Mouse (Mus musculus): ENCODE results near the gene B4galnt3.

The B4galnt3 gene

GRCm38 (mm10) chr6:120185012-120185730, 109.2 kb downstream of the B4galnt3 start:
- no peak for DNase-seq (ENCODE audit: low spot score)

GRCm38 (mm10) chr6:120183771-120184170, 110.6 kb downstream of the B4galnt3 start:
- no peak for DNase-seq (ENCODE audit: low spot score)

- DNase-seq (ENCODE audit: low spot score), result no peak
These were observed 112.2 kb downstream of the B4galnt3 start for GRCm38 (mm10) chr6:120182160-120182559.

GRCm38 (mm10) chr6:120180492-120180891, 113.9 kb downstream of the B4galnt3 start:
- no peak for DNase-seq (ENCODE audit: low spot score)

- no peak for DNase-seq (ENCODE audit: low spot score)
These were observed 114.6 kb downstream of the B4galnt3 start for GRCm38 (mm10) chr6:120179756-120180206.

GRCm38 (mm10) chr6:120179044-120179755, 115.2 kb downstream of the B4galnt3 start:
- no peak for DNase-seq (ENCODE audit: low spot score)

- no peak for DNase-seq (ENCODE audit: low spot score)
These were observed 118.7 kb downstream of the B4galnt3 start for GRCm38 (mm10) chr6:120175650-120176049.

GRCm38 (mm10) chr6:120174602-120175115, 119.7 kb downstream of the B4galnt3 start:
- DNase-seq (ENCODE audit: low spot score), result no peak

- no peak for DNase-seq (ENCODE audit: low spot score)
These were observed 120.2 kb downstream of the B4galnt3 start for GRCm38 (mm10) chr6:120174028-120174601.

GRCm38 (mm10) chr6:120172294-120173017, 121.9 kb downstream of the B4galnt3 start:
- no peak for DNase-seq (ENCODE audit: low spot score)

GRCm38 (mm10) chr6:120167574-120167973, 126.8 kb downstream of the B4galnt3 start:
- no peak for DNase-seq (ENCODE audit: low spot score)

GRCm38 (mm10) chr6:120164765-120165164, 129.6 kb downstream of the B4galnt3 start:
- no peak for DNase-seq (ENCODE audit: low spot score)

- DNase-seq (ENCODE audit: low spot score), result no peak
These were observed 131.4 kb downstream of the B4galnt3 start for GRCm38 (mm10) chr6:120162928-120163327.

- DNase-seq (ENCODE audit: low spot score), result peak; percentile 20
These were observed 135.0 kb downstream of the B4galnt3 start for GRCm38 (mm10) chr6:120159133-120159901.

GRCm38 (mm10) chr6:120157479-120157878, 136.9 kb downstream of the B4galnt3 start:
- DNase-seq (ENCODE audit: low spot score), result no peak

GRCm38 (mm10) chr6:120155510-120155909, 138.8 kb downstream of the B4galnt3 start:
- DNase-seq (ENCODE audit: low spot score), result no peak

GRCm38 (mm10) chr6:120154526-120155309, 139.6 kb downstream of the B4galnt3 start:
- DNase-seq (ENCODE audit: low spot score), result no peak
